Mouse (Mus musculus): ENCODE results near the gene Csmd2. TPM values are rescaled to one million over a fixed set of nuclear protein-coding genes. Genes with fewer than 3 reads are reported as not detected.

Gene Csmd2
- polyA plus RNA-seq, 1 experiment from 2014 or later = 0.12 TPM

- Histone ChIP-seq H3K4me2 (no peak overlapping the region), H3K9ac (no peak overlapping the region), H3K4me1 (ENCODE audit: insufficient read depth) (no peaks in the 10 kb centered on the region), H3K4me3 (ENCODE audit: low read depth, low read length) (no peak overlapping the region), H3K27ac (ENCODE audit: low read depth) (no peak overlapping the region), H3K9me3 (ENCODE audit: low read depth, low read length) (no peaks in the 10 kb centered on the region), H3K27me3 (ENCODE audit: insufficient read depth, low read length) (peaks cover 57% of the 10 kb centered on the region), H3K36me3 (ENCODE audit: insufficient read depth) (no peaks in the 10 kb centered on the region)
- TF ChIP-seq CTCF (IDR thresholded peaks at IDR 0.05; ENCODE audit: low read depth) = peak; percentile 24; the same call in 1 of the 2 replicates
- WGBS = 8% methylated on average over 18 of the region's 18 CpGs
- ATAC-seq (ENCODE audit: insufficient read depth) = no peak
- peak; percentile 9 for DNase-seq
Measured at GRCm38 (mm10) chr4:127989347-127989995, 1.8 kb downstream of the Csmd2 start.

GRCm38 (mm10) chr4:127999281-127999680 lies 11.6 kb downstream of the Csmd2 start:
- H3K9ac ChIP-seq = no peak overlapping the region
- TF ChIP-seq CTCF (IDR thresholded peaks at IDR 0.05; ENCODE audit: low read depth) = no peak
- no peak for DNase-seq
- H3K4me2 ChIP-seq = no peak overlapping the region
- no peaks in the 10 kb centered on the region for H3K9me3 ChIP-seq (ENCODE audit: low read depth, low read length)
- WGBS = 69% methylated on average over 3 of the region's 3 CpGs
- no peak for ATAC-seq (ENCODE audit: insufficient read depth)
- no peak overlapping the region for H3K27ac ChIP-seq (ENCODE audit: low read depth)
- H3K4me1 ChIP-seq (ENCODE audit: insufficient read depth) = no peaks in the 10 kb centered on the region
- H3K4me3 ChIP-seq (ENCODE audit: low read depth, low read length) = no peak overlapping the region
- H3K27me3 ChIP-seq (ENCODE audit: insufficient read depth, low read length) = no peaks in the 10 kb centered on the region
- no peaks in the 10 kb centered on the region for H3K36me3 ChIP-seq (ENCODE audit: insufficient read depth)

DNA sequence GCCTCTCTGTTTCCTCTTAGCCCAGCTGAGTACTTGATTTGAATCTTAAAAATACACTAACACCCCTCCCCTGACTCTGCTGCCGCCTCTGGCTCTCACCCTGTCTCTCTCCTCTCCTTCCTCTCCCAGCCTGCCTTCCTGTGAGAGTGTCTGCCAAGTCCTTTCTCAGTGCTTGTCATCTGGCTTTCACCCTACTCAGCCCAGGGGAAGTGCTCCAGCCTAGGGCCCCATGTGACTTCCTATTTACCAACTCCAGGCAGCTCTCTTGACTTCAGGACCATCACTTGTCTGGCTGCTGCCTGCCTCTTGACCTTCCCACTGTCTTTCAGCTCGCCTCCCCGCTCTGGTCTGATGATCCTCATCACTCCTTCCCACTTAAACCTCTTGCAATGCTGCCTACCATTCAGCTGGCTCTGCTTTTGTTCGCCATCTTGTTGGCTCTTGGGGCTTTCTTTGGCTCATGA lies 15.0 kb downstream of the Csmd2 start:
- H3K9me3 ChIP-seq (ENCODE audit: low read depth, low read length) = no peaks in the 10 kb centered on the region
- TF ChIP-seq CTCF (IDR thresholded peaks at IDR 0.05; ENCODE audit: low read depth) = no peak
- no peaks in the 10 kb centered on the region for H3K27me3 ChIP-seq (ENCODE audit: insufficient read depth, low read length)
- ATAC-seq (ENCODE audit: insufficient read depth) (no peak), DNase-seq (no peak)
- H3K4me3 ChIP-seq (ENCODE audit: low read depth, low read length) = no peak overlapping the region
- WGBS = 40% methylated on average over 4 of the region's 4 CpGs
- no peak overlapping the region for H3K4me2 ChIP-seq
- no peak overlapping the region for H3K9ac ChIP-seq
- H3K4me1 ChIP-seq (ENCODE audit: insufficient read depth) = no peaks in the 10 kb centered on the region
- H3K27ac ChIP-seq (ENCODE audit: low read depth) = no peak overlapping the region
- H3K36me3 ChIP-seq (ENCODE audit: insufficient read depth) = no peaks in the 10 kb centered on the region

DNA sequence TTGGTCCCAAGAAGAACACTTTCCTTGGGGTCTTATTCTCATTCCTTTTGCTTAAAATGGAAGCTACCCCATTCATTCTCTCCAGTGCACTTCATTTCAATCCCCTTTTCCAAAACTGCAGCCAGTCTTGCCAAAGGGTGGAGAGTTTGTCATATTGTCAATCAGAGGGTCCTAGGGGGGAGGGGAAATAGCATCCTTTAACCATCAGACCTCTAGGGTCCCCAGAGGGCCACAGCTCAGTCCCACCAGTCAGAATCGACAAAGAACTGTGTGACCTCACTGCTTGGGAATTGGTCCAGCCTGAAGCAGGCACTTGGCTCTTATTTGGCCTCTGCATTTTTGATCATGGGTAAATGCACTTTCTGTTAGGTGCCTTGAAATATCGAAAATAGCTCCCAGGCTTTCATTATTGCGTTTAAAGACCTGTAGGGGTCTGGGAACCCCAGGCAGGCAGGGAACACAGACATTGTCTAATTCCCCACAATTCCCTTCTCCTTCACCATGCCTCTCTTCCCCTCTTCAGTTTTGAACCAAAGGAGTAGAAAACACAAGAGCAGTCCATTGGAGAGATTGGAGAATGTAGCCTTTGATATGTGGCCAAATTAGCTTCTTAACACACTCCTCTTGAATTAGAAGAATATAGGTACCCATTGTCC lies 17.3 kb downstream of the Csmd2 start:
- no peaks in the 10 kb centered on the region for H3K36me3 ChIP-seq (ENCODE audit: insufficient read depth)
- no peak for DNase-seq
- WGBS = 64% methylated on average over 3 of the region's 3 CpGs
- H3K9ac ChIP-seq = no peak overlapping the region
- no peaks in the 10 kb centered on the region for H3K27me3 ChIP-seq (ENCODE audit: insufficient read depth, low read length)
- TF ChIP-seq CTCF (IDR thresholded peaks at IDR 0.05; ENCODE audit: low read depth) = no peak
- no peak for ATAC-seq (ENCODE audit: insufficient read depth)
- no peaks in the 10 kb centered on the region for H3K9me3 ChIP-seq (ENCODE audit: low read depth, low read length)
- H3K4me1 ChIP-seq (ENCODE audit: insufficient read depth) = no peaks in the 10 kb centered on the region
- H3K4me2 ChIP-seq = no peak overlapping the region
- H3K4me3 ChIP-seq (ENCODE audit: low read depth, low read length) = no peak overlapping the region
- no peak overlapping the region for H3K27ac ChIP-seq (ENCODE audit: low read depth)

DNA sequence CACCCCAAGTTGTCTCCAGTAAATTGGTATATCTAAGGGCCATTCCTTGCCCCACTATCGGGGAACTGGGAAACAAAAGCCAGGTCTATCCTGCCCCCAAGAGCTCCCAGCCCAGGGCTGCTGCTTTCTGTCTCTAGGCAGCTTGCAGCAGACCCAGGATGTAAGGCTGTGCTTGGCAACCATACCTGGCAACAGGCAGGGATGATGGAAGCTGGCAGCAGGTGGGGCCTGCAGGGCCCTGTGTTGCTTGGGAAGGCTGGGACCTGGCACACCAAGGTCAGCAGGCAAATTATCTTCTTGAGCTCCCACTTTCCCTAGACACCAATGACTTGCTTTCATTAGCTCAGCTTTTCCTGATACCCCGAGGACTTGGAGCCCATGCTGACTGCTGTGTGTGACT lies 31.8 kb downstream of the Csmd2 start:
- Histone ChIP-seq H3K4me2 (no peak overlapping the region), H3K27me3 (ENCODE audit: insufficient read depth, low read length) (no peaks in the 10 kb centered on the region), H3K4me3 (ENCODE audit: low read depth, low read length) (no peak overlapping the region), H3K9me3 (ENCODE audit: low read depth, low read length) (no peaks in the 10 kb centered on the region), H3K9ac (no peak overlapping the region), H3K36me3 (ENCODE audit: insufficient read depth) (no peaks in the 10 kb centered on the region), H3K4me1 (ENCODE audit: insufficient read depth) (no peaks in the 10 kb centered on the region), H3K27ac (ENCODE audit: low read depth) (no peak overlapping the region)
- ATAC-seq (ENCODE audit: insufficient read depth) (no peak), DNase-seq (no peak)
- no peak for TF ChIP-seq CTCF (IDR thresholded peaks at IDR 0.05; ENCODE audit: low read depth)
- WGBS = 70% methylated on average over 2 of the region's 2 CpGs

DNA sequence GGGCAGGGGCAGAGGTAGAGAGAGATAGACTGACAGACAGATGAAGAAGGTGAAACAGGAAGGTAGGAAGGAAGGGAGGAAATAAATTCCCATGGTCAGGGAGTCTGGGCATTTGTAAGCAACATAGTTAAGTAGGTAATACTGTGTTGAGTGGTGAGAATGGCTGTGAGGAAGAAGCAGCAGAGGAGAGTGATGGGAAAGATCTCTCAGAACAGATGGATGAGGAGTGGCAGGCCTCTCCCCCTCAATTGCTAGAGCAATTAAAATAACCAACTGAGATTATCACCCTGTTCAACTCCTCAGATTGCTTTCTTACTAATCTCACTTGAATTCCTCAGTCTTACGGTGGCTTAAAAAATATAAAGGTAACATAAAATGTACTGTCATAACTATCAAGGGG lies 40.6 kb downstream of the Csmd2 start:
- no peaks in the 10 kb centered on the region for H3K36me3 ChIP-seq (ENCODE audit: insufficient read depth)
- no peak overlapping the region for H3K27ac ChIP-seq (ENCODE audit: low read depth)
- H3K9ac ChIP-seq = no peak overlapping the region
- ATAC-seq (ENCODE audit: insufficient read depth) (no peak), DNase-seq (no peak)
- no peak overlapping the region for H3K4me3 ChIP-seq (ENCODE audit: low read depth, low read length)
- H3K4me2 ChIP-seq = no peak overlapping the region
- no peaks in the 10 kb centered on the region for H3K9me3 ChIP-seq (ENCODE audit: low read depth, low read length)
- no peaks in the 10 kb centered on the region for H3K27me3 ChIP-seq (ENCODE audit: insufficient read depth, low read length)
- 92% methylated on average over 1 of the region's 1 CpGs for WGBS
- TF ChIP-seq CTCF (IDR thresholded peaks at IDR 0.05; ENCODE audit: low read depth) = no peak
- H3K4me1 ChIP-seq (ENCODE audit: insufficient read depth) = no peaks in the 10 kb centered on the region

DNA sequence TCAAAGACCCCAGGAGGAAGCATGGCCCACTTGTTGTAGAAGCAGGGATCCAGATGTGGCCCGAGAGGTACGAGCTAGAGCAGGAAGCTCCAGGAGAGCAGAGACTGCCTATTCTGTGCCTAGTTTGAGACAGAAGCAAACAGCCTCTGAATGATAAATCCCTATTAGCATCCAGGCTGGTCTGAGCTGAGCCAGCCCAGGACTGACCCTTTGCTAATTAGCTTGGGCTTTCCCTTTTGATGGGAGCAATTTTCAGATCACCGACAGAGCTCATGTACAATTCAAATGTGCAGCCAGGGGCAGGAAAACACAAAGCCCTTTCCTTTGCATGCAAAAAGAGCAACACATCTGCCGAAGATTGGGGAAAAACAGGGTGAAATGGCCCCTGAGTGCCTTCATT lies 54.2 kb downstream of the Csmd2 start:
- Histone ChIP-seq H3K27me3 (ENCODE audit: insufficient read depth, low read length) (no peaks in the 10 kb centered on the region), H3K4me3 (ENCODE audit: low read depth, low read length) (no peak overlapping the region), H3K4me1 (ENCODE audit: insufficient read depth) (no peaks in the 10 kb centered on the region), H3K4me2 (no peak overlapping the region), H3K9ac (no peak overlapping the region), H3K9me3 (ENCODE audit: low read depth, low read length) (no peaks in the 10 kb centered on the region), H3K36me3 (ENCODE audit: insufficient read depth) (no peaks in the 10 kb centered on the region), H3K27ac (ENCODE audit: low read depth) (no peak overlapping the region)
- no peak for ATAC-seq (ENCODE audit: insufficient read depth)
- WGBS = 77% methylated on average over 4 of the region's 4 CpGs
- no peak for TF ChIP-seq CTCF (IDR thresholded peaks at IDR 0.05; ENCODE audit: low read depth)
- DNase-seq = no peak

Data from lung, embryonic 14.5 days (tissue).